Mouse (Mus musculus): ENCODE measurements around the gene Macc1. TPM values are rescaled to one million over a fixed set of nuclear protein-coding genes. Genes with fewer than 3 reads are reported as not detected.

Macc1 gene
- polyA plus RNA-seq, 1 experiment from 2014 or later, result 2.1 TPM

DNA sequence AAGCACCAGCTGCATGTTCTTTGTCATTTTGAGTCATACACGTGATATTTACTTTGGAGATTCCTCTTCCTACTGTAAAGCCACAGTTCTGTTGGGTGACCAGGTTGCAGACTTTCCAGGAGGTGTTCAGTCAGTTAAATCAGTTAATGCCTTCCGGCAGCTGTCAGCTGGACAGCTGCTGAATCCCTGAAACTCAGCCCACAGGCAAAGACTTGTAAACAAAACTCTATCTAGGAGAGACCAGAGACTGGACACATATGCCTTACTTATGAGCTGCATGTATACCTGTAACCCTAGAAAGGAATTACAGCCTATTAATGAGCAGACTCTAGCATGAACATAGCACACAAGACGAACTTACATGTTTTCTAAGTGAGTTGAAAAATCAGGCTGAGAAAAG, 137.2 kb downstream of the Macc1 start:
- peak; percentile 53; the same call in 1 of the 2 replicates for ATAC-seq
- H3K9ac ChIP-seq, result no peak overlapping the region
- no peaks in the 10 kb centered on the region for H3K4me1 ChIP-seq (replicated peaks)
- no peaks in the 10 kb centered on the region for H3K9me3 ChIP-seq
- no peaks in the 10 kb centered on the region for H3K27me3 ChIP-seq (replicated peaks)
- 42% methylated on average over 3 of the region's 3 CpGs for WGBS
- no peak overlapping the region for H3K4me2 ChIP-seq (replicated peaks)
- H3K36me3 ChIP-seq, result no peaks in the 10 kb centered on the region
- no peak overlapping the region for H3K27ac ChIP-seq
- H3K4me3 ChIP-seq (replicated peaks), result no peak overlapping the region

DNA sequence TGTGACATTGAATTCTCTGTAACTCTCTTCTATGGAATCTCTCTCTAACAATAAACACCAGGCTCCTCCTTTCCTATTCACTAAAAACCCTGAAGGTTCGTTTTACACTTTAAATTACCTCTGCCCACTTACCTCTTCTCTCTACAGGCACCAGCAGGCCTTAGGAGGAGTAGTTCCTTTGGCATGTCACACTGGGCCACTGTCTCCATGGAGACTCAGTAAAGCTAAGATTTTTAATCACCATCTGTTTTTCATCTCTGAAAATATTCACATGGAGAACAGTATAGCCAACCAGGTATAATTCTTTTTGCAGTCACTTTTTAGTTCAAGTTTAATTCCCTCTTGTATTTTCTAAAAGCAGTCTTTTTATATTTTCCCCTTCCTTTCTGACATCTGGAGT, 140.0 kb downstream of the Macc1 start:
- H3K4me1 ChIP-seq (replicated peaks), result no peaks in the 10 kb centered on the region
- 17% methylated on average over 1 of the region's 1 CpGs for WGBS

DNA sequence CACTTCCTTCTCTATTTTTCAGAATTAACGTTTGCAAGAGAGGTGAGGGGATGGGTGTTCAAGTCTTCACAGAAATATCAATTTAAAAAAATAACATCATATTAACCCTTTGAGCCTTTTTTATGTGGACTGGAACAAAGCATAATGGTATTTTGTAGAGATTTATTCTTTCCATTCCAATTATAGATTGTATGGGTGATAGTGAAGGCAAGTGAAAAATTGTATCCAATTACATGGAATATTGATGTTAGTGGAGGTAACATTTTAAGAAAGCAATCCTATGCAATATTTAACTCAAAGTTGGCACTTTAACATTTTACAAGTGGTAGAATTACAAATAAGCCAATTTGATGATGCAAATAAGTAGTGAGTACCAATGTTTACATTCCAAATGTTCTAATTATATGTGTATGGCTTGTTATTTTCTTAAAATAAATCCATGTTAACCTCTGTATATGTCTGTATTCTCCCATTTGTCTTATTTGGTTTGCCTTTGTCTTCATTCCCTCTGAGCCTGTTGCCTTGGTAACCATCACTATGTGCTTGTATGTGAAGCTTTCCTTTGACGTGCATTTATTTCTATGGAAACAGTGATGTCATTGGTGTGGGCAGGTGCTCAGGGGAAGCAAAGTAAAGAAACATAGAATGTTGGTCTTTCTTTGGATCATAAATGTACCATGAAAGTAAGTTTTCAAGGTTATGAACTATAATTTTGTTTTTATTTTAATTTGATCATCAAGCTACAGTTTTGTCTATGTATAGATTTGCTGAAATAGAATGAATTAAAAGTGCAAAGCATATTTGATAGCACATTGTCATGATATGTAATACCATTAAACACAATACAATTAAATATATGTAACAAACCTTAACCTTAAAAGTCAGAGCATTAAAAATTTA, 150.2 kb downstream of the Macc1 start:
- no peaks in the 10 kb centered on the region for H3K9me3 ChIP-seq
- no peaks in the 10 kb centered on the region for H3K4me1 ChIP-seq (replicated peaks)
- H3K27ac ChIP-seq, result no peak overlapping the region
- H3K27me3 ChIP-seq (replicated peaks), result no peaks in the 10 kb centered on the region
- 53% methylated on average over 2 of the region's 2 CpGs for WGBS
- ATAC-seq, result no peak
- H3K4me2 ChIP-seq (replicated peaks), result no peak overlapping the region
- no peaks in the 10 kb centered on the region for H3K36me3 ChIP-seq
- no peak overlapping the region for H3K9ac ChIP-seq
- H3K4me3 ChIP-seq (replicated peaks), result no peak overlapping the region

More for the DNA sequence above, 140.0 kb downstream of the Macc1 start:
- no peak for ATAC-seq
- Histone ChIP-seq H3K4me2 (replicated peaks) (no peak overlapping the region), H3K27ac (no peak overlapping the region), H3K9ac (no peak overlapping the region), H3K27me3 (replicated peaks) (no peaks in the 10 kb centered on the region), H3K4me3 (replicated peaks) (no peak overlapping the region), H3K9me3 (no peaks in the 10 kb centered on the region), H3K36me3 (no peaks in the 10 kb centered on the region)

GRCm38 (mm10) chr12:119464940-119465245, 150.8 kb downstream of the Macc1 start:
- Histone ChIP-seq H3K4me1 (replicated peaks) (no peaks in the 10 kb centered on the region), H3K9ac (no peak overlapping the region), H3K4me2 (replicated peaks) (no peak overlapping the region), H3K9me3 (no peaks in the 10 kb centered on the region), H3K27ac (no peak overlapping the region), H3K27me3 (replicated peaks) (no peaks in the 10 kb centered on the region), H3K4me3 (replicated peaks) (no peak overlapping the region), H3K36me3 (no peaks in the 10 kb centered on the region)
- 64% methylated on average over 1 of the region's 1 CpGs for WGBS
- no peak for ATAC-seq

- no peak overlapping the region for H3K4me3 ChIP-seq (replicated peaks)
- H3K4me1 ChIP-seq (replicated peaks), result no peaks in the 10 kb centered on the region
- no peaks in the 10 kb centered on the region for H3K27me3 ChIP-seq (replicated peaks)
- H3K9me3 ChIP-seq, result no peaks in the 10 kb centered on the region
- 72% methylated on average over 1 of the region's 1 CpGs for WGBS
- no peak for ATAC-seq
- H3K36me3 ChIP-seq, result no peaks in the 10 kb centered on the region
- no peak overlapping the region for H3K27ac ChIP-seq
- no peak overlapping the region for H3K9ac ChIP-seq
- H3K4me2 ChIP-seq (replicated peaks), result no peak overlapping the region
These were observed 153.6 kb downstream of the Macc1 start for GRCm38 (mm10) chr12:119467656-119468055.

- Histone ChIP-seq H3K27me3 (replicated peaks) (no peaks in the 10 kb centered on the region), H3K4me3 (replicated peaks) (no peak overlapping the region), H3K4me1 (replicated peaks) (no peaks in the 10 kb centered on the region), H3K4me2 (replicated peaks) (no peak overlapping the region), H3K27ac (no peak overlapping the region), H3K36me3 (no peaks in the 10 kb centered on the region), H3K9ac (no peak overlapping the region), H3K9me3 (no peaks in the 10 kb centered on the region)
- ATAC-seq, result 0 out of 2 replicates have a peak, but pooled peaks have one; percentile 25
These were observed 156.2 kb downstream of the Macc1 start for GRCm38 (mm10) chr12:119470260-119470659.

DNA sequence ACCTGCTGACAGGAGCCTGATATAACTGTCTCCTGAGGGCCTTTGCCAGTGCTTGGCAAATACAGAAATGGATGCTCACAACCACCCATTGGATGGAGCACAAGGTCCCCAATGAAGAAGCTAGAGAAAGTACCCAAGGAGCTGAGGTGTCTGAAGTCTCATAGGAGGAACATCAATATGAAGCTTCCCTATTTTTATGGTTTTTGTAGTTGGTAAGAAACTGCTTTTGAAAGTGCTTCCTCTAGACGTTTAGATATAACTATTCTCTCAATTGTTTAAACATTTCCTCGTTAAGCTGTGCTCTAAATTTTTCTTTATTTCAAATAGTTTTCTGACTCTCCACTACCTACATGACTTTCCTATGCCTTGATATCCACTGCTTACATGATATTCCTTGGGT, 169.2 kb downstream of the Macc1 start:
- no peaks in the 10 kb centered on the region for H3K4me1 ChIP-seq (replicated peaks)
- H3K36me3 ChIP-seq, result no peaks in the 10 kb centered on the region
- 55% methylated on average over 2 of the region's 2 CpGs for WGBS
- H3K27ac ChIP-seq, result no peak overlapping the region
- no peak overlapping the region for H3K4me3 ChIP-seq (replicated peaks)
- H3K9me3 ChIP-seq, result no peaks in the 10 kb centered on the region
- H3K9ac ChIP-seq, result no peak overlapping the region
- no peak for ATAC-seq
- H3K4me2 ChIP-seq (replicated peaks), result no peak overlapping the region
- H3K27me3 ChIP-seq (replicated peaks), result no peaks in the 10 kb centered on the region

DNA sequence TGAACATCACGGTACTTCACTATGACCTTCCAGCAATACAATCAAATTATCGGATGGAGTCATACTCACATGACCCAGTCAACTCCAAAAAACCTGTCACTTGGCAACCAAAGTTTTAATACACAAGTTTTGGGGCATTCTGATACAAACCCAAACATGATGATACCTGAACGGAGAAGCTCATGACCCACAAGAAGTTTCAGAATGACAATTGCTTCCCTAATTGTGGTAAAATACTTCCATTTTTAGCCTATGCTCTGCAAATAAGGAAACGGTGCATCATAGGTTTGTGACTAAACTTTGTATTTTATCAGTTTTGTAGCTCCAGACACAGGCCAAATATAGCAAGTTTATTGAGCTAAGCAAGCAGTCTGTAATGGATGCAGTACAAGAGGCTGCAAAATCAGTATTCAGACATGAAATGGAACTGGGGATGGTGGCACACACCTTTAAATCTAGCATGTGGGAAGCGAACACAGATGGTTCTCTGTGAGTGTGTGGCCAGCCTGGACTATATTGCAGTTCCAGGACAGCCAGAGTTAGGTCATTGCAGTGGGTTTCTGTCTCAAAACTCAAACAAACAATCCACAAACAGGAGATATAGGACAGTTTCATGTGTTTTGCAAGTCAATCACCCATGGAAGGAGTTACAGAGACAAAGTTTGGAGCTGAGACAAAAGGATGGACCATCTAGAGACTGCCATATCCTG, 170.0 kb downstream of the Macc1 start:
- H3K9me3 ChIP-seq, result no peaks in the 10 kb centered on the region
- no peaks in the 10 kb centered on the region for H3K4me1 ChIP-seq (replicated peaks)
- H3K27ac ChIP-seq, result no peak overlapping the region
- no peak overlapping the region for H3K4me3 ChIP-seq (replicated peaks)
- 85% methylated on average over 5 of the region's 5 CpGs for WGBS
- H3K9ac ChIP-seq, result no peak overlapping the region
- H3K36me3 ChIP-seq, result no peaks in the 10 kb centered on the region
- no peaks in the 10 kb centered on the region for H3K27me3 ChIP-seq (replicated peaks)
- no peak for ATAC-seq
- H3K4me2 ChIP-seq (replicated peaks), result no peak overlapping the region

DNA sequence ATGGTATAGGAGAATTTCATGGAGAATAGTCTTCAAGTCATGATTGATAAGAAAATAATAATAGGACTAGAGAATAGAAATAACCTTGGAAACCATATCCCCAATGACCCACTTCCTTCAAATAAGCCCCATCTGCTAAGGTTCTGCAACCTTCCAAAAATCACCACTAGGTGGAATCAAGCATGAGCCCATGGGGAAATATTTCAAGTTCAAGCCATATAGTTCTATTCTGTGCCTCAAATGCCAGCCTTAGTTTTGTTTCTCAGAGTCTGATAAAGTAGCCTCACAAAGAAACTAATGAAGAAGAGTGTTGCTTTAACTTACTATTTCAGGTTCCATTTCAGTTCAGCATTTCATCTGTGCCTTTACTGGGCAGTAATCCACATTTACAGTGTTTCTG, 197.1 kb downstream of the Macc1 start:
- no peaks in the 10 kb centered on the region for H3K27me3 ChIP-seq (replicated peaks)
- H3K4me2 ChIP-seq (replicated peaks), result no peak overlapping the region
- H3K9ac ChIP-seq, result no peak overlapping the region
- no peak for ATAC-seq
- no peak overlapping the region for H3K27ac ChIP-seq
- H3K9me3 ChIP-seq, result no peaks in the 10 kb centered on the region
- no peaks in the 10 kb centered on the region for H3K4me1 ChIP-seq (replicated peaks)
- H3K4me3 ChIP-seq (replicated peaks), result no peak overlapping the region
- no peaks in the 10 kb centered on the region for H3K36me3 ChIP-seq

Other genes with a start within 250 kb of the Macc1 start
- gene Itgb8, start 75.5 kb upstream of the Macc1 start, polyA plus RNA-seq (2015; fragmentation: Nextera tagmentation; extraction: Ambion mirVana), result 2.5 and 2.6 TPM in 2 replicates

All from intestine, embryonic 15.5 days (tissue).